Mouse (Mus musculus) CD4-positive helper T cell, adult 2 months (primary cell): ENCODE measurements at regions not wholly inside any gene's neighbourhood (a gene's known extent, or its start where the extent isn't known, plus 50 kb on each side); places are given as distances from the start of the nearest gene placed in this dataset.

Experiments
- DNase-seq: peaks from one replicate; pipeline ENCODE4 v3.0.0-alpha.2; 2012; ENCODE audit warnings: low read depth, missing footprints, low spot score

- no peak for DNase-seq
Observed at GRCm38 (mm10) chr10:56587205-56587604, 210.1 kb downstream of the Gja1 start.

GRCm38 (mm10) chr10:56597382-56597781 is 220.3 kb downstream of the Gja1 start:
- no peak for DNase-seq

GRCm38 (mm10) chr10:56598191-56598590 is 221.1 kb downstream of the Gja1 start:
- DNase-seq: no peak

- DNase-seq: no peak
Observed at GRCm38 (mm10) chr10:56599923-56600322, 222.8 kb downstream of the Gja1 start.

- no peak for DNase-seq
Observed at GRCm38 (mm10) chr10:56611564-56612288, 234.6 kb downstream of the Gja1 start.

GRCm38 (mm10) chr10:56642656-56643055 is 265.5 kb downstream of the Gja1 start:
- DNase-seq: no peak

- no peak for DNase-seq
Observed at GRCm38 (mm10) chr10:56643376-56644135, 266.4 kb downstream of the Gja1 start.

GRCm38 (mm10) chr10:56660501-56660900 is 283.4 kb downstream of the Gja1 start:
- no peak for DNase-seq

- DNase-seq: no peak
Observed at GRCm38 (mm10) chr10:56673919-56674318, 296.8 kb downstream of the Gja1 start.

- DNase-seq: no peak
Observed at GRCm38 (mm10) chr10:56682901-56683300, 305.8 kb downstream of the Gja1 start.

- no peak for DNase-seq
Observed at GRCm38 (mm10) chr10:56685655-56686250, 308.6 kb downstream of the Gja1 start.

GRCm38 (mm10) chr10:56691467-56691866 is 314.3 kb downstream of the Gja1 start:
- no peak for DNase-seq

- no peak for DNase-seq
Observed at GRCm38 (mm10) chr10:56695100-56695499, 318.0 kb downstream of the Gja1 start.

GRCm38 (mm10) chr10:56700126-56700525 is 323.0 kb downstream of the Gja1 start:
- DNase-seq: no peak

- no peak for DNase-seq
Observed at GRCm38 (mm10) chr10:56708411-56708810, 331.3 kb downstream of the Gja1 start.

GRCm38 (mm10) chr10:56708886-56709285 is 331.8 kb downstream of the Gja1 start:
- no peak for DNase-seq

GRCm38 (mm10) chr10:56712611-56713105 is 335.5 kb downstream of the Gja1 start:
- DNase-seq: no peak

GRCm38 (mm10) chr10:56737073-56737472 is 359.9 kb downstream of the Gja1 start:
- no peak for DNase-seq

GRCm38 (mm10) chr10:56739621-56740020 is 362.5 kb downstream of the Gja1 start:
- DNase-seq: no peak

- no peak for DNase-seq
Observed at GRCm38 (mm10) chr10:56752134-56752533, 375.0 kb downstream of the Gja1 start.

- no peak for DNase-seq
Observed at GRCm38 (mm10) chr10:56753576-56753975, 376.4 kb downstream of the Gja1 start.

GRCm38 (mm10) chr10:56754546-56755175 is 377.5 kb downstream of the Gja1 start:
- no peak for DNase-seq
